Mouse (Mus musculus): ENCODE data around the gene Tmem262.

DNA sequence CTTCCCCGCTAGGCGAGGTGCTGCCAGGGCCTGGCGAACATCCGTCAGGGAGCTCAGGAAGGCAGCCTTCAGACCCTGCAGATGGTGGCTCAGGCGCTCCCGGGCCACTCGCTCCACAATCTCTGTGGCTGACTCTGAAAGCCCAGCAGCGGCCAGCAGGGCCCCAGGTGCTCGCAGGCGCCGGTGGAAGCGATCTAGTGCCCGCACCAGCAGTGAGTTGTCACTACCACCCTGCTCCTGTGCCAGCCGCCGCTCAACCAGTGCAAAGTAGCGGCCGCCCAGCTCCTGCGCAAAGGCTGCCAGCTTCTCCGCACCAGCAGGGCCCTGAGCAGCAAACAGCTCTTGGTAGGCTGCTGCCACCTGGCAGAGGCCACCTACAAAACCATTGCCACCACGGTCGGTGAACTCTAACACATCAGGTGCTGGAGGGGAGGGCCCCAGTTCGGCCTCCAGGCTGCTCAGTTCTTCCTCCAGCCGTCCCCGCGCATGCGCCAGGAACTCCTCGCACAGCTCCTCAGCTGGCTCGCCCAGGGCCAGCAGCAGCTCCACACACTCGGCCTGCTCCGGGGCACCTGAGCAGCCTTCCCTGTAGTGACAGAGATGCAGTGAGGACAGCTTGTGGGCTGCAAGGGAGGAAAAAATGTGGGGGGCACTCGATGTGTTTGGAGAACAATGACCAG is 9.1 kb upstream of the Tmem262 start:
- no peak for TF ChIP-seq CTCF (IDR thresholded peaks at IDR 0.05; ENCODE audit: control insufficient read depth, insufficient read depth, insufficient replicate concordance, low read depth, low read length)
- TF ChIP-seq POLR2A (IDR thresholded peaks at IDR 0.05; ENCODE audit: control insufficient read depth, low read depth, low read length): no peak

Measured in testis, adult 2 months (tissue).